Mouse (Mus musculus) liver, postnatal 0 days (tissue): ENCODE measurements at regions not wholly inside any gene's neighbourhood (a gene's known extent, or its start where the extent isn't known, plus 50 kb on each side); places are given as distances from the start of the nearest gene placed in this dataset.

Source experiments
- CTCF ChIP-seq: sonication (generic); IDR thresholded peaks from 2 replicates; pipeline ENCODE4 v1.5.1; 2016; ENCODE audit warnings: antibody characterized with exemption, low read depth
- EP300 ChIP-seq: IDR thresholded peaks from 2 replicates; pipeline ENCODE4 v1.6.1; 2016; ENCODE audit warnings: antibody characterized with exemption, low read depth, mild to moderate bottlenecking

DNA sequence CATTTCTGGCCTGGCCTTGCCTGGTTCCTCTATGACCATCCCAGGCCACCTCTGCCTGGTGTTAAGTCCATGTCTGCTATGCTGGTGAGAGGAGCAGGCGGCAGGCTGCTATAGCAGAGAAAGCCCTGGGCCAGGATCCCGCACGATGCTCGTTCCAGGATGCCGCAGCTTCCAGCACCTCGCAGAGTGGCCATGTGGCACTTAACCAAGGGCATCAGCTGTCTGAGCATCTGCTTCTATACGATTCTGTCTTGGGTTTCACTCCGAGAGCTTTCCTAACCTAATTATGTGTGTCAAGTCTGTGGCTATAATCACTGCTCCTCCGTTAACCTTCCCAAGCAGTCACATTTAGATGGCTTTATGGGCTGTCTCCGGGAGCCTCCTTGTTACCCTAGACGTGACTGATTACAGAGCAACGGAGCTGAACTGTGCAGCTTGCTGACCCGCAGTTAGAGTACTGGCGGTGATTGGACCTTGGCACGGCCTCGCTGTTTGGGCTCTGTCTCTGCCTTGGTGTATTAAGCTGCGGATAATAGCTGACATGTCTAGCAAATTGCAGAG, 64.4 kb downstream of the Ackr3 start:
- TF ChIP-seq CTCF, result no peak
- TF ChIP-seq EP300, result no peak
